Mouse (Mus musculus): ENCODE results near the gene Fdx1.
A peak's percentile ranks its signal among the peaks of the same experiment; 100 is the strongest.

Gene Fdx1

DNA sequence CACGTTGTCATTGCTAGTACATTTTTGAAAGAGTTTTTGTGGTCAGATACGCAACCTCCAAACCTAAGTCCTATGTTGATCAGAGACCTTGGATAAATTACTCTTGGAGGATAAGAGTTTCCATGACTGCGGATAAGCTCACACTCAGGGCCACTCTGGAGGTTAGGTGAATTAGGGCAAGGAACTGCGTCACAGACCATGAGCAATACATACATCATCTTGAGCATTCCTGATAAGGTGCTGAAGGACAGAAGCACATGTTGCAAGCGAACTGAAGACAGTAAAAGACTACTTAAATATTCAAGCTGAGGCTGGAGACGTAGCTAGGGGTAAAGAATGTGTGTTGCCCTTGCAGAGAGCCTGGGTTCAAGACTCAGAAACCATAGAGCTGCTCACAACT, 754 bp upstream of the Fdx1 start:
- no peak for DNase-seq (ENCODE audit: extremely low spot score, low spot score)

DNA sequence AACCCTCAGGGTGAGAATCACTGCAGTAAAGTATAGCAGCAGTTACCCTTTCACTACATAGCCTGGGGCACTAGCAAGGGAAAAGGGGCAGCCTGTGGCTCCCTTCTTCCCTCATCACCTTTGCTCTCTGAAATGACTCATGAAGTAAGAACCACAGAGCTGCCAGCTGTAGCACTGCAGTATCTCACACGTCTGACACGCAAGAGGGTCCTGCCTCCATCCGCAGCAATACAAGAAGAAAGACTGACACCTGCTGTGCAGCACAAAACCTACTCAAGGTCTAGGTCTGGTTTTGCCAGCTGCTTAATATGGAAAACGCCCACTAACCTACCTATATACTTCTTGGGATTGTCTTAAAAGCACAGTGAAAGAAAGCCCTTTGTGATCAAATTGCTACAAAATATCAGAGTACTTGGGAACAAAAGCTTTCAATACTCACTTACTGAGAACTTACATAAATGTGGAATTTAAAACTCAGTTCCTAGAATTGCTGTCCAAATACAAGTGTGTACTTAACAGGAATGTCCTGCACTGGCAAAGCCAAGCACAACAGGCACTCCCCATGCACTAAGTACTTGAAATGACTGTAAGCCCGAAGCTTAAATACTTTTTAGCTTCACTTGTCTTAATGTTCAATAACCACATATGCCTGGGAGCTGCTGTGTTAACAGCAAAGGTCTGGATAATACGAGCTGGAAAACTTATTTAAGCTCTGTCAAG, 2.0 kb downstream of the Fdx1 start:
- DNase-seq (ENCODE audit: extremely low spot score, low spot score) = no peak

DNA sequence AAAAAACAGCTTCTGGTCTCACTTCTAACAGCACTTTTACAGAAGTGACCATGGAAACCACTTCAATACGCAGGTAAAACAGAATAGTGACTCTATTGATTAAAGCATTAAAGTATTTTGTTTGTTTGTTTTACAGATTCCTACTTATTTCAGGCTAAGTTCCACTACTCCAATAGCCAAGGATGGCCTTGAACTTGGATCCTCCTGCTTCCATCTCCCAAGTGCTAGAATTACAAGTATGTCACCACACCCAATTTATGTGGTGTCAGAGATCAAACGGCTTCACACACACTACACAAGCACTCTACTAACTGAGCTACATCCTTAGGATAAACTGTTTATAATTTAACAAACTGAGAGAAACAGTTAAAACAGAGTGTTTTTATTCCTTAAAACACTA, 3.0 kb downstream of the Fdx1 start:
- no peak for DNase-seq (ENCODE audit: extremely low spot score, low spot score)

DNA sequence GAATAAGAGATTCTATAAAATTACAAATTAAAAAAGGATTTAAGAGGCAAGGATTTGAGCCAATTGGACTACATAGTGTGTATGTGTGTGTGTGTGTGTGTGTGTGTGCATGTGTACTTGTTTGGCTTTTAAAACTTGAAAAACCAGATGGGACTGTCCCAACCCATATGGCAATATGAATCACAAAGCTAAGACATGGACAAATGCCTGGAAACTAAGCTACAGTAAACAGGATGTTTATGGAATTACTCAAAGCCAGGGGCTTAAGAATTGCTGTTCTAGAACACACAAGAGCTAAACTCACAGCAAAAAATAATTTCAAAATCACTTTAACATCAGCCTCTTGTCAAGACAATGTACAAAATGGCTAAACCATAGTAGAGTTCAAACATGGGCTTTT, 4.4 kb downstream of the Fdx1 start:
- DNase-seq (ENCODE audit: extremely low spot score, low spot score) = no peak

DNA sequence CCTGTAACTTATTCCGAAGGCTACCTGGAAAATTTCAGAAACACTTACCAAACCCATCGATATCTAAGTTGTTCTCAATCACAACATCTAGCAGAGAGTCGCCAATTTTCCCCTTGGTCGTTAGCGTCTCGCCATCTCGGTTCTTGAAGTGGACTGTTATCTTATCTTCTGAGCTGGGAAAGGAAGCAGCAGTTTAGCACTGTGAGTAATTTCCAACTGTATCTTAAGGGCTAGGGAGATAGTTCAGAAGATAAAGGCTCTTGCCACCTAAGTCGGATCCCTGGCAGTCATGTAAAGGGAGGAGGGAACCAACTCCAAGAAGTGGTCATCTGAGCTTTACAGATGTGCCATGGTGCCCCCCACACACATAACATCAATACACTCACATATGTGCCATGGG, 6.3 kb downstream of the Fdx1 start:
- DNase-seq (ENCODE audit: extremely low spot score, low spot score) = no peak

DNA sequence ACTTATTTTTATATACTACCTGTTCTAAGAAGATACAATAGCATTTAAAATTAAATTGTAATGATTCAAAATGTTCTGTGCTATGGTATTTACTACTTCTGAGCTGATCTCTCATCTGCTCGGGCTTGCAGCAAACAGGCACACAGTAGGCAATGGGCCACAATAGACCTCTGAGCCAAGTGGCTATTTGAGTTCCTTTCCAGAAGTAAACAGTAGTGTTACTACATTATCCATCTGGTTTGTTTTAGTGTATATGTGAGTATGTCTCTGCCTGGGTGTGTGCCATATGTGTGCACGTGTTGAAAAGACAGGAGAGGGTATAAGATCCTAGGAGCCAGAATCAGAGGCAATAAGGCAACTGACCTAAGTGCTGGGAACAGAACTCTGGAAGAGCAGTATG, 6.9 kb downstream of the Fdx1 start:
- DNase-seq (ENCODE audit: extremely low spot score, low spot score) = no peak

DNA sequence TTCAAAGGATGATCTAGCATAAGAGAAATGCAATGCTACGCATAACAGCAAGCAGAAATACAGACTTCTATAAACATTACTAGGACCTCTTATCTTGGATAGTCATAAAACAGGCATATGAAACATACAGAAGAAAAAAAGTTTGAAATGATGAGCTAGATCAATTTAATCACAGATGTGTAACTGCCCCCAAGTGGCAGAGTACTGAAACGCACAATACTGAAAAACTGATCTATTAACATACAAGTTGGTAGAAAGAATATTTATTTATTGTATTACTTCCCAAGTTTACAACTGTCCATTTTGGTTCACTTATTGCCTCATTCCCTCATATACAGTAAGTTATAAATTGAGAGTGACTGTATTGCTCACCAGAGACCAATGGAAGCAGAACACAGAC, 12.0 kb downstream of the Fdx1 start:
- no peak for DNase-seq (ENCODE audit: extremely low spot score, low spot score)

DNA sequence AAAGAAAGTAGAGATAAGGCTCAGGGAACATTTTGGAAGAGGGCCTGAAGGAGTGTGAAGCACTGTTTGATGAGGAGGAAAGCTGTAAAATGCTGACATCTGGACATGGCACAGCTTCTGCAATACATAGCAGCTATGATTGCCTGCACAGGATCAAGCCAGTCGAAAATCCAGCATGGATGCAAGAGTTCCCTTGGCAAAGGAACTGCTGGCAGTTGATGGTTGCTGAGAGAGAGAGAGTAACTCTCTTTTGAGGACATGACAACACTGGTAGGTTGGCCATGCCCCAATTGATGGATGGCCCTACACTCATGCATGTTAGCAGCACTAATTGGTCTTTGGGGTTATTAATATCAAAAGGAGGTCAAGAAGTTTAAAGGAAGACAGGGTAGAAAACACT, 12.7 kb downstream of the Fdx1 start:
- DNase-seq (ENCODE audit: extremely low spot score, low spot score) = no peak

DNA sequence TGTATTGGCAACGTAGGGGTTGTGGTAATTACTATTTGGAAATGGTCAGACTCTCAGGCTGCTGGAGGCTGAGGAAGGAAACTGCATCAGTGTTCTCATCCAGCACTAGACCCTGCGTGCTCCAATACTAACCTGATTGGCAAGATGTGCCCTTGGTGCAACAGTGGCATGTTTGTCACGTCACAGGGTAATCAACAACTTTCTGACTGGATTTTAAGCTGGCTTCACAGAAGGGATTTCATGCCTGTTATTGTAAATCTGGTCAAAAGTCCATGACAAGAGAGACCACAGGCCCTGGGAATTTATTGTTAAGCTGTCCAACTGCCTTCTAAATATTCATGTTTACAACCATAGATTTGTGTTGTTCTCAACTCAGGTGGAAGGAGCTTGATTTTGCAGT, 13.1 kb downstream of the Fdx1 start:
- no peak for DNase-seq (ENCODE audit: extremely low spot score, low spot score)

DNA sequence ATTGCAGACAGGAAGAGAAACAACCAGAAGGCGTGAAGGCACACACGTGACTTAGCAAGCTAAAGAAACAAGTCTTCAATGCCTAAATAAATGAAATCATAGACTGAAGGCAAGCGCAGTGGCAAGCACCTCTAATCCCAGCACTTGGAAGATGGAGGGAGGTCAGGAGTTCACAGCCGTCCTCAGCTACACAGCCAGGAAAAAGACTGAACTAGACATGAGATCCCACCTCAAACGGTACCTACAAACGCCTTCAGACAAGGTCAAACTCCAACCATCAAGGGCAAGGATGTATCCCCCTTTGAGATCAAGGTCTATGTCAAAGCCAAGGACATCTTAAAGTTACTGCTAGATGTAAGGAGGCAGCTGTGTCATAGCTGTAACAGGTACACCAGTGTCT, 19.4 kb downstream of the Fdx1 start:
- DNase-seq (ENCODE audit: extremely low spot score, low spot score) = no peak

DNA sequence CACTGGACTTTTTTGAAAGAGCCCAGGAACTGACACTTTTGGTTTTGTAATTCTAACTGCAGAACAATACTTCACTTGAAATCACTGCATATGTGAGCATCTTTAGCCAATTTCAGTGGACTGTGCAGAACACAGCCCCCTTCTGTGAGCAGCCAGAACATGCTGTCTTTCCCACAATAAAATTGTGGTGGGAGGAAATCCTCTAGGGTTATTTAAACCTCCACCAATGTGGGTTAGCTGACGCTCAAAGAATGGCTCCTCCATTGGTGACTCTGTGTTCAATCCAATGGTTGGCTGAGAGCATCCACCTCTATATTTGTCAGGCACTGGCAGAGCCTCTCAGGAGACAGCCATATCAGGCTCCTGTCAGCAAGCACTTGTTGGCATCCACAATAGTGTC, 28.7 kb downstream of the Fdx1 start:
- no peak for DNase-seq (ENCODE audit: extremely low spot score, low spot score)

DNA sequence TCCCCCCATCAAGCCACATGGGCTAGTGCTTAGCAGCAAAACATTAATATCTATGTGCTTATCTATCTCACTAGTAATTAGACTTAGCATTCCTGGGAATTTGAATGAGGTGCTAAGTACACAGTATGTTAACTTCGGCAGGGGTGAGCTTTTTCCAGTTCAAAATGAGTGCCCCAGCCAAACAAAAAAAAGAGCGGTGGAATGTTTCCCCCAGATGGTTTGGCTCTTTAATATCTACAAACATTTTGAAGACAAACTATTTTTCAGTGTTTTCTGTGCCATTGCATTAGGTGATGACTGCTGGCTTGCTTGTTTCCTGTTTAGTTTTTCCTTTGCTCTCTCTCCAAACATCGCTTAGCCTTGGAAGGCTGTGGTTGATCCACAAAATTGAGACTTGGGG, 31.4 kb downstream of the Fdx1 start:
- no peak for DNase-seq (ENCODE audit: extremely low spot score, low spot score)

DNA sequence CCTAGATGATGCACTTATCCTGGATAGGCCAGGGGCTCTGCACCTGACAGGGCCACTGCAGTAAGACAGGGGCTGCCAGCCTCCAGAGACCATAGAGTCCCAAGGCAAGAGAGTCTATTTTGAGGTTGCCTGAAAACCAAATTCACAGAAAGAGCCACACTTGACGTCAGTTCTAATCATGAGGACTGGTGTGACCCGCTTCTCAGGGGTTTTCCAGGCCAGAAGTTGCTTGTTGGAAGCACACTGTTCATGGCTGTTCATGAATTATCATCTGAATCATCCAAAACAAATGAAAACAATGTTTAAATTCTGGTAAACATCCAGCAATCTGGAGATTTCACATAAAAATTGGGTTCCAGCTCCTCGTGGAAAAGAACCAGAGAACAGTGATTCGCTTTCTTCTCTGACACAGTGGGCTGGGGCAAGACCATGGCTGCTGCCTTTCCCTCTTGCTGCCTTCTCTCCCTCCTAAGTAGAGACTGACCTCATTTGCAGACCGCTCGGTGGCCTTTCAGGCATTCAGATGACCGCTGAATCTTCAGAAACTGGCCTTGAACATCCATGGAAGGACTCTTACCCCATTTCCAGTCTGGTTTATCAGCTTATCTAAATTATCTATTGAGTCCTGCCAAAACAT, 32.2 kb downstream of the Fdx1 start:
- DNase-seq (ENCODE audit: extremely low spot score, low spot score) = no peak

DNA sequence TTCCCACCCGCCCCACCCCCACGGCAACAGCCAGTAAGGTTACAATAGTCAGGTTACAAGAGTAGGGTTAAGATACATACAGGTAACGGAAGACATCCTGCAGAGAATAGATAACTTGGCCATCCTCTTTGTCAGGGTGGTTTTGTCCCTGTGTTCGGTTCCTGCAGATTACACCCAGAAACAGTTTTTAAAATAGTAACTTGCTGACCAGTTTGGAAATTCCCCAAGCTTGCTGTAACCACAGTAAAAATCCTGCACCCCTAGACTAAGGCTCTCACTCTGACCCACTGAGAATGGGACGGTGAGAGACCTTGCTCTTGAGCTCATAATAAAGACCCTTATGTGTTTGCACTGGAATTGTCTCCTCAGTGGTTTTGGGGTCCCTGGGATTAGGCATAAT, 33.4 kb downstream of the Fdx1 start:
- no peak for DNase-seq (ENCODE audit: extremely low spot score, low spot score)

DNA sequence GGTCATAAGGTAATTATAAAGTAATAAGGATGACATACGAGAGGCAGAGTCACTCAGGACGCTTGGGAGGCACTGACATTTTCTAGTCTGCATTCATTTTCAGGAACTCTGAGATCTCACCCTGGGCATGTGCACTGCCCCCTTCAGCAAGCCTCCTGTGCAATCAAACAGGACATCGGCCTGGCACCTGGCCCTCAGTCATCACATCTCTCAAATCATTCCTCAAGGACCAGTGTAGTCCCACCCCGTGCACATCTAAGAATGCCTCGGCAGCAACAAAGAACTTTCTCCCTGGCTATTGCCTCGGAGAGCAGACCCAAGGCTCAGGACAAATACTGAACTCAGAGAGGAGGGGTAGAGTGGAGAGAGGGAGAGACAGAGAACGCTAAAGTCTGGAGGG, 34.7 kb downstream of the Fdx1 start:
- no peak for DNase-seq (ENCODE audit: extremely low spot score, low spot score)

DNA sequence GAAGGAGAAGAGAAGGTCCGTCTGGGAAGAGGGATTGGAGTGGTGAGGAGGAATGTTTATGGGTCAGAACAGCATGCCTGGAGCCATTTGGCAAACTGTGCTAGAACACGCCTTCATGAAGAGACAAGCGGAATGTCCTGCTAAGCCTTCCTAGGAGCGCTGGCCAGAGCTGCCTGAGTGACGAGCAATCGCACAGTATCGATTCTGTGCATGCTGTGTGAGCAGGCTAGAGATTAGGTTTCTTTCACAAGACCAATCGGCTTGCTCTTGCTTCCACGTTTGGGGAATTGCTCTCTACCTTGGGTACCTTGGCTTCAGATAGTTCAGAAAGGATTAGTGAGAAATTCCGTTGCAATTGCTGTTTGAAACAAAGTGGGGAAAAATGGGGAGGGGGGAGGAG, 35.2 kb downstream of the Fdx1 start:
- no peak for DNase-seq (ENCODE audit: extremely low spot score, low spot score)

DNA sequence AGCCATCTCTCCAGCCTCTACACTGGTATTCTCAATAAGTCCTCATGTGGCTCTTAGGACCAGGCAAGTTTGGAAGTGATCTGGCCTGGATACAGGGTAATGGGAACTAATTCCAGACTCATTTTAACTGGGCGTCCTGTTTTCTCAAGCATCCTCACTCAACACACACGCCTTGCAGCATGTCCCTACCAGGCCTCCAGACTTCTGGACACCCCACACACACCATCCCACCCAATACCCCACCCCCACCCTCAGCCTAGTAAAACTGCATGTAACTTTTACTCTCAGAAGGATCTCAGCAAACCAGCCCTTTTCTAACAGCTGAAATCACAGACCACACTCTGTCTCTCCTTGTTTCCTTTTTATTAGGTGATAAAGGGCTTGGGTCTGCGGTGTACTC, 35.7 kb downstream of the Fdx1 start:
- no peak for DNase-seq (ENCODE audit: extremely low spot score, low spot score)

DNA sequence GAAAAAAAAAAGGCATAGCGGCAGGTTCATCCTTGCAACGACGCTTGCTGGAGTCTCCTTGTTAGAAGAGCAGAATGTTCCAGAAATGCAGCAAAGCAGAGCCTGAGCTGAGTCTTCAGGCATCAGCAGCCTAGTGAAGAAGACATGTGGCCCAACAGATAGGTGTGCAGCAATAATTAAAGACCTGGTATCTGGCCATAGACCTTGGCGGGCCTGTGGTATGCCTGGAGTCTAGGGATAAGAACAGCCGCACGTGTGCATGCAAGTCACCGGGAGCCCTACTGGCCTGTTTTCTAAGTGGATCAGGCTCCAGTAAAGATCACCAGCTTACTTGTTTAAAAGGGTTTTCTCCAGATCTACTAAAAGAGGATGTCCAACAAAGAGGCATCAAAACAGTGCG, 36.7 kb downstream of the Fdx1 start:
- no peak for DNase-seq (ENCODE audit: extremely low spot score, low spot score)

DNA sequence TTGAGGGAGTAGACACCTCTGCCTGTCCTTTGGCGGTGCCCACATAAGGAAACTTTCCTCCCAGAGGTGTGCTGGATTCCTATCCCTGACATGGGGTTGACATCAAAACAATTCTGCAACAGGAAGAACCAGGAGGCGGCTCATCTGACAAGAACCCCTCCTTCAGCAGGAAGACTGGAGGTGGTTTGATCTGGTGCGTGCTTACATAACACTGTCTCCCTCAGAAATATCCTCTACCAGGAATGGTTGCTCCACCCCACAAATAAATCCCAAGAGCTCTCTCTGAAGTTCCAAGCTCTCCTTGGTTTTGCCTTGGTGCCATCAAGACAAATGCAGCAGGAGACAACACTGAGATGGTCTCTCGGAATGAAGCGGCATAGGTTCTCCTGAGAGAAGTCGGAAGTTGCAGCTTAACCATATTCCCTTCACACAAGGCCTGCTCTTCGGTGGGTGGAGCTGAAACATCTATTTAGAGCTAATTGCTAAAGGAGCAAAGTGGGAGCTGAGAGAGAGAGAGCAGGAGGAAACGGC, 38.7 kb downstream of the Fdx1 start:
- no peak for DNase-seq (ENCODE audit: extremely low spot score, low spot score)

DNA sequence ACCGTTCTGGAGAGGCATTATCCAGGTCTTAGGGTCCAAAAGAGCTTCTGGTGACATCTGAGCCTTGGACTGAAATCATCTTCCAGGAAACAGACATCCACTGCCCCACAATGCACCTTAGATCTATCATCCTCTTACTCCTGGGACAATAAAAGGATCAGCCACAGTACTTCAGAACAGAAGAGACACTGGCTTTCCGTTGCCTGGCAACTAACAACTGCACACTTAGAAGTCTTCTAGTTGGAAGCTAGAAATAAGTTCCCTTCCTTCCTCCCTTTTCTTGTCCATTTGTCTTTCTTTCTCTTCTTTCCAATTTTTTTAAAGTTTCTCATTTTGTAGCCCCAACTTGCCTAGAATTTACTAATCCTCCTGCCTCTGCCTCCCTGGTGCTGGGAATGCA, 40.6 kb downstream of the Fdx1 start:
- DNase-seq (ENCODE audit: extremely low spot score, low spot score) = no peak

DNA sequence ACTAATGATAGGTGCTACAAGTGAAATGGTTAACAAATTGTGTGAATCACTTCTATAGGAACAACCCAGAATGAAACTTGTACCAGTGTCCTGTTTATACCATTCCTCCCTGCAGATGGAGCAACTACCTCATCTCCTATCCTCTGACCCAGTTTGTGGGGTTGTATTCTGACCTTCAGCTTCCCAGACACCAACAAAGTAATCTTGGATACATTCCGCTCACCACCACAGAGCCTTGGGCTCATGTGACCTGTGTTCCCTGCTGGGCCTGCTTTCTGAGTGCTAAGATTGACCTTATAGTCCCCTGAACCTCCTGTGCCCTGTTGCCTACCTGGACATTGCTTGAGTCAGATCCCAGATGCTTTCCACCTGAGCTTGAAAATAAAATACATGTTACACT, 47.8 kb downstream of the Fdx1 start:
- no peak for DNase-seq (ENCODE audit: extremely low spot score, low spot score)

DNA sequence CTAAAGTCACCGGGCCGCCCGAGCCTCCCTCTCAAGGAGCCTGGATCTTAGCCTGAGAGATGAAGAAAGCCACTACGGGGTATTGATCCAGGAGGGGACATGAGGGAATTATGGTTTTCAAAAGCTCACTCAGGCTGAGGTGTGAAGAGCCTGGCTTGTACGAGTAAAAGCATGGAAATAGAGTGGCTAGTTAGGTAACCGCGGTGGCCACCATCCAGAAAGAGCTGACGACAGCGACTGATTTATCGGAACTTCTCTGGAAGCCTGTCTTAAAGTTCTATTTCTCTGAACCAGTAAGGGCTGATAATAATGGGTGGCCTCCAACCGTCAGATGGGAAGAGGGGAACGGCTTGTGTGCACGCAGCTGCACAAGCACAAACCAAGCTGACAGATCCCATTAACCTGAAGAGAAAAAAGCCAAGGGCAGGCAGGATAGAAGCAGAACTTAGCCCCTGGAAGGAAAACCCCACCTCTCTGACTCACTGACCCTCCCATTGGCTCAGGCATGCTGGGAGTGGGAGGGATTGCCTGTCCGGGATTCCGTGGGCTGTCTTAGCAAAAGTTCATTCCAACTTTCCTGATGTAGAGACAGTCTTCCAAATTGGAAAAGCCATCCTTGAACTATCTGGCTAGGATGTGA, 48.8 kb downstream of the Fdx1 start:
- no peak for DNase-seq (ENCODE audit: extremely low spot score, low spot score)

DNA sequence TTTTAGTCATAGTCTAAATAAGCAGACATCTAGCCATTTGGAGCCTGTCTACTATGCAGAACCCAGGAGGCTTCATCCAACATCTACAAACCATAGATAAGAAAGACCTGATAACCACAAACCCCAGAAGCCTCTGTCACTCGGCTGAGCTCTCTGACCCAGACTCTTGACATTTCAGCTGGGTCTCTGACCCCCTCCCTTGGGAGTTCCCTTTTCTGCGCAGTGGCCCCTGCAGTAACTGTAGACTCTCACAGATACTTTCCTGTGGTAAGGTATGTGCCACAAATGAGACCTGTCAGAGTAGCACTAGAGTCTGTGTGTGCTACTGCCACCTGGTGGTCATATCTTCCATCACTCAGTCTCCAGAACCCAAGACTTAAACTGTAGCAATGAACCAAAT, 54.5 kb downstream of the Fdx1 start:
- peak; percentile 65 for DNase-seq (ENCODE audit: extremely low spot score, low spot score)
